Mouse (Mus musculus) megakaryocyte, embryonic 14.5 days (primary cell): ENCODE results near the gene Nup188.

ENCODE experiments used
- FLI1 ChIP-seq: IDR thresholded peaks from 2 replicates; pipeline ENCODE4 v1.6.1; 2012; ENCODE audit warnings: low read length, inconsistent platforms, mixed read lengths
- GATA1 ChIP-seq: IDR thresholded peaks from 3 replicates; pipeline ENCODE4 v1.6.1; 2012; ENCODE audit warnings: mixed read lengths, low read length, inconsistent platforms, borderline replicate concordance

GRCm38 (mm10) chr2:30247036-30247435, 39.2 kb upstream of the Nup188 start:
- TF ChIP-seq FLI1 (no peak), GATA1 (no peak)
